Mouse (Mus musculus): ENCODE results near the gene Rpp25l. TPM values are rescaled to one million over a fixed set of nuclear protein-coding genes. Genes with fewer than 3 reads are reported as not detected.
"Not testable (repeated sequence)": the region's sequence is repeated elsewhere in the genome, so short reads cannot be mapped to it uniquely, and the experiment has no call there.

The Rpp25l gene
- polyA plus RNA-seq, 1 experiment from 2014 or later: 45.1 TPM

- Histone ChIP-seq H3K4me3 (no peak overlapping the region), H3K4me1 (peaks cover 39% of the 10 kb centered on the region), H3K36me3 (peaks cover 20% of the 10 kb centered on the region; the same call in 1 of the 2 replicates), H3K4me2 (no peak overlapping the region), H3K27me3 (replicated peaks) (peaks cover 37% of the 10 kb centered on the region), H3K9ac (no peak overlapping the region), H3K9me3 (no peaks in the 10 kb centered on the region), H3K27ac (replicated peaks) (no peak overlapping the region)
- WGBS: 41% methylated on average over 8 of the region's 8 CpGs
- ATAC-seq (ENCODE audit: extremely low read depth, insufficient number of reproducible peaks, low FRiP score, low TSS enrichment): no peak
These were observed 5.1 kb downstream of the Rpp25l start for GRCm38 (mm10) chr4:41708192-41708745.

DNA sequence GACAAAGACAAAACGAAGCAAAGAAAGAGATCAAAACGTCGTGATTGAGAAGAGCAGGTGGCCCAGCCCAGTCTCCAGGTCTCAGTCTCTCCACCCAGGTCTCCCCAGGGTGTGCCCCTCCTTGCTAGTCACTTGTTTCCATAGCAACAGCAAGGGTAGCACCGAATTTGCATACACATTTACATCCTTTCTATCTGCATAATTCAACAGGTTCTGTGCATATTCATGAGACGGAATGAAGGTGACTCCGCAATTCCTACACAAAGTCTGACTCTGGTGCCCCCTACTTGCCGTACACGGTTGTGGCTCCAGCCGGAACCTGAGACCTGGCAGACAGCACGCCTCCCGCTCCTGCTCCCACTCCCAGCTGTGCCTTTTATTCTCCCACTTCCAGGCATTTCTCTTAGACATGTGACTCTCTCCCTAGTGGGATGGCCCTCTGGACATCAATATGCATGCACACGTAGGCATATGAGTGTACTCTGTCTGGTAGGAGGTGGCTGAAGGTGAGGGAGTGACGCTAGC, 6.3 kb downstream of the Rpp25l start:
- no peak overlapping the region for H3K27ac ChIP-seq (replicated peaks)
- ATAC-seq (ENCODE audit: extremely low read depth, insufficient number of reproducible peaks, low FRiP score, low TSS enrichment): peak; percentile 49
- peaks cover 18% of the 10 kb centered on the region; the same call in 1 of the 2 replicates for H3K36me3 ChIP-seq
- 0 out of 2 replicates have a peak overlapping the region, but pooled peaks have one; percentile 3 for H3K4me3 ChIP-seq
- H3K9ac ChIP-seq: 0 out of 2 replicates have a peak overlapping the region, but pooled peaks have one; percentile 42
- peaks cover 40% of the 10 kb centered on the region for H3K27me3 ChIP-seq (replicated peaks)
- peak overlapping the region; percentile 51 for H3K4me2 ChIP-seq
- H3K9me3 ChIP-seq: no peaks in the 10 kb centered on the region
- WGBS: 3% methylated on average over 13 of the region's 13 CpGs
- peaks cover 30% of the 10 kb centered on the region for H3K4me1 ChIP-seq

DNA sequence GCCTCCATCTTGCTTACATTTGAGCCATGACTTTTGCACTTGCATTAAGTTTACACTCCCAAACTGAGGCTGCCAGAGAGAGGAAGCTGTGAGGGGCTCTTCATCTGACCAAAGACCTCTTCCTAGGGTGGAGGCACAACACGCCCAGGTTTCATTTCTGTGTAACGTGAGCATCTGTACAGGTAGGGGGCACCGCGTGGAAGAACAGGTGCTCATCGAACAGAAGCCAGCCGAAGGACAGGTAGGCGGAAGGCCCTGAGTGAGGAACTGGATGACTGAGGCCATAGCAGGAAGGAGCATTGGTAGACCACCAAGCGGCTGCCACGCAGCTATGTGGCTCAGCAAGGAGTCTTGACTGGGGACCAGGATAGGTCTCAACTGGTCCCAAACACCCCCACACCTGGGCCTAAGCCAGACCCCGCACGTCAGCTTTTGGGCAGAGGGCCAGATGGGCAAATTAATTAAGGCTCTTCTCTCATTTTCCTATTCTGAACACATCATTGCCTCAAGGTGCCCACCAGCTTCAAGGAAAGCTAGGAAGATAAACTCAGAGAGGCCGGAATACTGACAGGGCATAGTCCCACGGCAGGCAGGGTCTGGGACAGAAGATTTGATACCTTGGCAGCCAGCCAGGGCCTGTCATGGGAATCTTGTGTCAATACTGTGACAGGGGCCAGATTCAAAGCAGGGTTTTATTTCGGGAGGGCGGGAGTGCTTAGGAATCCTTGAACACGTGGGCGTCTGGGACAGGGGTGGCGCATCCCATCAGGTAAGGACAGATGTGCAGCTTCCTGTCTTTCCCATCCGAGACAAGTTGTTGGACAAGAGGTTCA, 7.2 kb downstream of the Rpp25l start:
- no peak overlapping the region for H3K9ac ChIP-seq
- WGBS: 52% methylated on average over 19 of the region's 19 CpGs
- no peak overlapping the region for H3K27ac ChIP-seq (replicated peaks)
- ATAC-seq (ENCODE audit: extremely low read depth, insufficient number of reproducible peaks, low FRiP score, low TSS enrichment): no peak
- peaks cover 40% of the 10 kb centered on the region for H3K27me3 ChIP-seq (replicated peaks)
- H3K4me3 ChIP-seq: no peak overlapping the region
- H3K4me2 ChIP-seq: peak overlapping the region; percentile 51; the same call in 1 of the 2 replicates
- no peaks in the 10 kb centered on the region for H3K9me3 ChIP-seq
- H3K36me3 ChIP-seq: peaks cover 9% of the 10 kb centered on the region; the same call in 1 of the 2 replicates
- H3K4me1 ChIP-seq: peaks cover 22% of the 10 kb centered on the region

DNA sequence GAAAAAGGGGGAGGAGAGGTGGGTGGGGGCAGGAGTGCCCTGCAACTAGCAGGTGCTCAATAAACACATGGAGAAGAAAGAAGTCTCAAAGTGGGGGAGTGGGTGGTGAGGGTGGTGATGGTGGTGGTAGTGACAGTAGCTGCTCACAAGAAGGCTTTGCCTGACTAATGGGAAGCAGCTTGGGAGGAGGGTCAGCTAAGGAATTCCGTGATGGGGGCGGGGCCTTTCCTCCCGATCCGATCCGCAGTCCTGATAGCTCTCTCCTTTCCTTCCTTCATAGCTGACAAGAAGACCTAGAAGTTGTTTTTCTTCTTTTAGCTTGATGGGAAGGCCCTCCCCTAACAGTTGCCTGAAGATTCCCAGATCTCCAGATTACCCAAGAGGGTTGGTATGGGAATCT, 8.7 kb downstream of the Rpp25l start:
- 2% methylated on average over 5 of the region's 5 CpGs for WGBS
- no peaks in the 10 kb centered on the region for H3K9me3 ChIP-seq

GRCm38 (mm10) chr4:41702226-41702625, 11.1 kb downstream of the Rpp25l start:
- H3K27ac ChIP-seq (replicated peaks); H3K4me2 ChIP-seq; ATAC-seq (ENCODE audit: extremely low read depth, insufficient number of reproducible peaks, low FRiP score, low TSS enrichment); H3K9ac ChIP-seq; H3K36me3 ChIP-seq; H3K9me3 ChIP-seq; H3K4me3 ChIP-seq: not testable (repeated sequence)
- Histone ChIP-seq H3K27me3 (replicated peaks) (peaks cover 37% of the 10 kb centered on the region), H3K4me1 (peaks cover 21% of the 10 kb centered on the region)
- WGBS: 59% methylated on average over 2 of the region's 2 CpGs

More for the DNA sequence above, 8.7 kb downstream of the Rpp25l start:
- Histone ChIP-seq H3K9ac (no peak overlapping the region), H3K4me1 (peaks cover 22% of the 10 kb centered on the region), H3K27ac (replicated peaks) (no peak overlapping the region), H3K4me2 (no peak overlapping the region), H3K36me3 (no peaks in the 10 kb centered on the region), H3K4me3 (no peak overlapping the region), H3K27me3 (replicated peaks) (peaks cover 40% of the 10 kb centered on the region)
- no peak for ATAC-seq (ENCODE audit: extremely low read depth, insufficient number of reproducible peaks, low FRiP score, low TSS enrichment)

- not testable (repeated sequence) for H3K4me1 ChIP-seq; H3K9me3 ChIP-seq; ATAC-seq (ENCODE audit: extremely low read depth, insufficient number of reproducible peaks, low FRiP score, low TSS enrichment); H3K27ac ChIP-seq (replicated peaks); H3K36me3 ChIP-seq; H3K4me2 ChIP-seq; H3K4me3 ChIP-seq; H3K9ac ChIP-seq
- peaks cover 26% of the 10 kb centered on the region for H3K27me3 ChIP-seq (replicated peaks)
- 58% methylated on average over 2 of the region's 8 CpGs for WGBS
These were observed 13.1 kb downstream of the Rpp25l start for GRCm38 (mm10) chr4:41700224-41700623.

DNA sequence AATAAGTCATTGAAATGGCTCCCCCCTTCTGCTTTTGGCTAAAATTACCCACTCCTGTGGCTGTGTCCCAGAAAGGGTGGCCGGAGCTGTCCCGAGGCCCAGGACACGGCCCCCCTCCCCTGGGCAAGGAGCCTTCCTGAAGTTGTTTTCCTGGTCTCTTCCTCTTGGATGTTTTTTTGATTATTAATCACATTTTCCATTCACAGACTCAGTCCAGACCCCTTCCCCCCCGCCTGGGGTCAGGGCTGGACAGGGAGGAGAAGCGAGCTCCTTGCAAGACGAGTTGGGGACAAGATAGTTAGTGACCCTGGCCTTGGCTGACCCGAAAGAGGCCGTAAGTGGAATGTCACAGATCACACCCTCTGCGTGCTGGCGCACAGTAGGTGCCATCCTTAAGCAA, 13.6 kb downstream of the Rpp25l start, which contains the start of gene Il11ra1:
Gene Il11ra1 (plus strand): TSS at position 207 of the 400 bp plus-strand sequence.
- not testable (repeated sequence) for H3K9ac ChIP-seq; H3K27ac ChIP-seq (replicated peaks); H3K4me1 ChIP-seq; H3K9me3 ChIP-seq; ATAC-seq (ENCODE audit: extremely low read depth, insufficient number of reproducible peaks, low FRiP score, low TSS enrichment); H3K4me3 ChIP-seq; H3K36me3 ChIP-seq
- 67% methylated on average over 10 of the region's 10 CpGs for WGBS
- peaks cover 22% of the 10 kb centered on the region for H3K27me3 ChIP-seq (replicated peaks)
- H3K4me2 ChIP-seq: peak within 1 kb of the TSS; percentile 37

DNA sequence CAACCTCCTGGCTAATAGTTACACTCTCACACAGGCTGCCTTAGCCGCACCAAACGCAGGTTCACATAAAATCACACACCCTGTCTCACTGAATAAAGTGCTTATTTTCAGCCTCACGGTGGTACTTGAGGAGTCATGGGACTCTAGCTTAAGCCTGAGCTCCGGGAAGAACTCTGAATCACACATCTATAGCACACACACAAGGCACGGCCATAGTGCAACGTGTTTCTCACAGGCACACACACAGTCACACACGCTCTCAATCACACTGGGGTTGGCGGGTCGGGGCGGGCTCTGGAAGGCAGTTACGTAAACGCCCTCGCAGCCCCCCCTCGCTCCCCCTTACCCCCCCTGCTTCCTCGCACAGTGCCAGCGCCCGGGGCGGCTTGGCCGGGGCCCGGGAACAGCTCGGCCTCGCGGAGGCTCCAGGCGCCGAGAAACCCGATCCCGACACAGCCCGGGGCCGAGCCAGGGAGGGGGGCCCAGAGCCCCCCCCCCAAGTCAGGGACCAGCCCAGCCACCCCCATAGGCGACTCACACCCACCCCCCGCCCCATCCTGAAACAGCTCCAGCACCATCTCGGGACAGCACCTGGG, 14.8 kb downstream of the Rpp25l start:
- WGBS: 7% methylated on average over 20 of the region's 32 CpGs
- H3K4me1 ChIP-seq; ATAC-seq (ENCODE audit: extremely low read depth, insufficient number of reproducible peaks, low FRiP score, low TSS enrichment); H3K4me3 ChIP-seq; H3K27ac ChIP-seq (replicated peaks); H3K9me3 ChIP-seq; H3K36me3 ChIP-seq; H3K9ac ChIP-seq: not testable (repeated sequence)
- Histone ChIP-seq H3K4me2 (peak overlapping the region; percentile 37), H3K27me3 (replicated peaks) (peaks cover 13% of the 10 kb centered on the region)

DNA sequence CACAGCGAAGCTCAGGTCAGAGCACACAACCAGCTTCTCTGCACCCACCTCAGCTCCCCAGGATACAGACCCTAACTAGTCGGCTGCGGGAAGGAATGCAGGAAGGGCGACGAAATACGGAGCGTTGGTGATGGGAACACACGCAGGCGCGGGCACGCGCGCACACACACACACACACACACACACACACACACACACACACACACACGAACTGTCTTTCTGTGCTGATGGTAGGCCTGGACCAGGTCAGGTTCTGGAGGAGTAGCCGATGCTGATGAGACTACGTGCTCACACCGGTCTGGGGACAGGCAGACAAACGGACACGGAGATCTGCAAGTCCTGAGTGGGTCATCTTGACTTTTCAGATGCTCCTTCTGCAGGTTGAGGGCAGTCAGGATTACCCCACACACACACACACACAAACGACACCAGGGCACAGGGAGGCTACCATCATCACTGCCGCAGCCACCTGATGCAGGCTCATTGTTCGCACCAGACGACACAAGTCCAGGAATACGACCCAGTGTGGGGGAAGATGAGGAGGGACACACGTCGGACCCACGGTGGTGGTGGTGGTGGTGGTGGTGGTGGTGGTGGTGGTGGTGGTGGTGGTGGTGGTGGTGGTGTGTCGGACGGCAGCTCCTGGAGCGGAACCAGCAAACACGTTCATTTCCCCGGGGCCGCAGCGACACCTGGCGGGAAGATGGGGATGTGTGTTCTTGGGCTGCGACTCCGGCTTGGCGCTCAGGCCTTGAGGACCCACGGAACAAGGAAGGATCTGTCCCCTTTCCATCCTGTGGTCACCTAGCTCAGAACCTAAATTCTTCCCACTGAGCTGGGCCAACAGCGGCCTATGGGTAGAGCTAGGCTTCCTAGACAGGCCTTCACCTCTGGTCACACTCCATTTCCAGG, 16.1 kb downstream of the Rpp25l start, which contains the start of gene Cntfr:
Gene Cntfr (minus strand): TSS at position 160 of the 912 bp plus-strand sequence.
- H3K27ac ChIP-seq (replicated peaks); ATAC-seq (ENCODE audit: extremely low read depth, insufficient number of reproducible peaks, low FRiP score, low TSS enrichment); H3K36me3 ChIP-seq; H3K9ac ChIP-seq; H3K4me1 ChIP-seq; H3K9me3 ChIP-seq: not testable (repeated sequence)
- Histone ChIP-seq H3K4me2 (peak within 1 kb of the TSS; percentile 57), H3K4me3 (peak within 1 kb of the TSS; percentile 21; the same call in 1 of the 2 replicates), H3K27me3 (replicated peaks) (peaks cover 14% of the 10 kb centered on the region)
- 14% methylated on average over 33 of the region's 40 CpGs for WGBS

- H3K9ac ChIP-seq; H3K27ac ChIP-seq (replicated peaks); H3K4me1 ChIP-seq; H3K9me3 ChIP-seq; ATAC-seq (ENCODE audit: extremely low read depth, insufficient number of reproducible peaks, low FRiP score, low TSS enrichment); H3K36me3 ChIP-seq: not testable (repeated sequence)
- Histone ChIP-seq H3K4me2 (peak overlapping the region; percentile 57), H3K27me3 (replicated peaks) (peaks cover 14% of the 10 kb centered on the region), H3K4me3 (peak overlapping the region; percentile 21; the same call in 1 of the 2 replicates)
- WGBS: 11% methylated on average over 14 of the region's 15 CpGs
These were observed 16.9 kb downstream of the Rpp25l start for GRCm38 (mm10) chr4:41696452-41696851.
